Mouse (Mus musculus) spleen, postnatal 10 days (tissue): ENCODE data around the gene Mical2.

Experiments
- DNase-seq, 2 experiments: peaks; one replicate each; pipeline ENCODE4 v3.0.0; 2021 to 2022; ENCODE audit warnings: low spot score in 2 of 2

Mical2 gene

DNA sequence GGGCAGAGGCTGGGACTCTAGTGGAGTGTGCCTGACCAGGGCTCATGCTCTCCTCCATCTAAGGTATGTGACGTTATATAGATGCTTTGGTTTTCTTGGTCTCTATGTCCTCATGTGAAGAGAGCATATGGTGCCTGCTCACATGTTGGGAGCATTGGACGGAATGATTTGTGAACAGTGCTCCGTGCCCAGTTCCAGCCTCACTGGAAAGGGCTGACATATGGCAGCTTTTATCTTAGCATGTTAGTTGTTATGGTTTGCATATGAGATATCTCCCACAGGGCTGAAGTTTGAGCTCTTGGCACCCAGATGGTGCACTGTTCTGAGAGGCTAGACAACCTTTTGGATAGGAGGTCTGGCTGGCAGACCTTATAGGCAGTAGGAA is 16.3 kb downstream of the Mical2 start:
- DNase-seq: no peak

DNA sequence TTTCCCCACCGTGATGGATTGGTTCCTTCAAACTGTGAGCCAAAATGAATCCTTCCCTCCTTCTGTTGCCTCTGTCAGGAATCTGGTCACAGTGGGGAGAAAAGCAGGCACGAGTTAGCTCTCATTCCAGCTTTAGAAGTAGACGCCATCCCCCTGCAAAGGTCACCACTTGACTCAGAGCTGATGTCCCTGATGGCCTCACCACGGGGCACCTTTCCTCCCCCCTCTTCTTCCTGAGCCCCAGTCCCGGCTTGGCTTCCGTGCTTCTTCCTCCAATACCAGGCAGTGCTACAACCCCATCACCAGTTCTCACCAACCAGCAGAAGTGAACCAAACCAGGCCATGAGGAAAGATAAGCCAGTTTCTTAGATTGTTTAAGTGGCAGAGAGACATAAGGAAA is 16.9 kb downstream of the Mical2 start:
- DNase-seq: no peak

DNA sequence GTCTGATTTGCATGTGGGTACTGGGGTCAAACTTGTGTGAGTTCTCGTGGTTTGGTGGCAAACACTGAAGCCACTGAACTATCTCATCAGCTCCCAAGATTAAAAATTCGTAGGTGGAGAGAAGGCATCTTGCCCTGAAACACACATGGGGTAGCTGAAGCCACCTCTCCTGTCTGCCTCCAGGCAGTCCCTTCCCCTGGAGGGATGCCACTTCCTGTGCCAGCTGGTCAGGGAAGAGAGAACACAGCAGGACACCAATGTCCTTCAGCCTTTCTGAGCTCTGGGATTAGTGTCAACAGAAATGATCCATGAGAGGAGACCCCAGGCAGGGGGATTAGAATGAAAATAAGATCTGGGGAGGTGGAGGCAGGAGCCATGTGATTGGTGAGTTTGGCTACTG is 18.4 kb downstream of the Mical2 start:
- no peak for DNase-seq

DNA sequence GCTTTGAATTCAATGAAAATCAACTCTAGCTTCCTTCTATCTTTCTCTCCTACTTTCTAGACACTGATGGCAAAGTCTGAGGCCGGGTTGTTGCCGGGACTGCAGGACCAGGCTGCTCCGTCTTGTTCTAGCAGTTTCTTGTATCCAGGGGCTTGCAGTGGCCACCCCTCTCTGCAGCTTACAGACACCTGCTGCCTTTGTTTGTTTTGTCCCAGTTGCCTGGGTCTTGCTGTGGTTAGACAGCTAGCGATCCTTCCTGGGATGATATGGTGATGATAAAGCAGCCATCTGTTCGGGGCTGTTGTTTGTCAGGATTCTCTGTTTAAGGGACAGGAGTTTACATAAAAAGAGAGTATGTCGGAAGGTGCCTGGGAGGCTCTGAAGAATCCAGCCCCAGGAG is 19.0 kb downstream of the Mical2 start:
- DNase-seq: no peak

DNA sequence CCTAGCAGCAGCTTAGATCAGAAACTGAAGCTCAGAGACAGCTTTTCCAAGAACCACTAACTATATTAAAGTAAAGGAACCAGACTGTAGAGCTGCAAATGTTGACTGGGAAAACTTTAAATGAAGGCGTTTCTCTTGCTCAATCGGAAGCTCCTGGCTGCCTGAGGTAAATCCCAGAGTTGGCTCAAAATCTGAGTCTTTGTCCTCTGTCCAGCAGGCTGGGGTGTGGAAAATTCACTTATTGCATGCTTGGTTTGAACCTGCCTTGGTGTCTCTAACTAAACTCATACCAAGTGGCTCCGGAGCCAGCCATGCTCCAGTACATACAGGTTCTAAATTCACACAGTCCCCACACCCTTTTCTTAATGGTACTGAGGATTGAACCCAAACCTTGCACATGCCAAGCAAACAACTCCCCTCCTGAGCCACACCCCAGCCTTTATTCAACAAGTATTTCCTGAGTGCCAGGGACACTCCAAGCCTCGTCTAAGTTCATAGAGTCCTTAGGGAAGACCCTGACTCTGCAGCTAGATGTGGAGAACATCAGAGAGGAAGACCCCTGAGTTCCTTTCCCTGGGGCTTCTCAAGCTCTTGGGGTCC is 20.3 kb downstream of the Mical2 start:
- DNase-seq: no peak

DNA sequence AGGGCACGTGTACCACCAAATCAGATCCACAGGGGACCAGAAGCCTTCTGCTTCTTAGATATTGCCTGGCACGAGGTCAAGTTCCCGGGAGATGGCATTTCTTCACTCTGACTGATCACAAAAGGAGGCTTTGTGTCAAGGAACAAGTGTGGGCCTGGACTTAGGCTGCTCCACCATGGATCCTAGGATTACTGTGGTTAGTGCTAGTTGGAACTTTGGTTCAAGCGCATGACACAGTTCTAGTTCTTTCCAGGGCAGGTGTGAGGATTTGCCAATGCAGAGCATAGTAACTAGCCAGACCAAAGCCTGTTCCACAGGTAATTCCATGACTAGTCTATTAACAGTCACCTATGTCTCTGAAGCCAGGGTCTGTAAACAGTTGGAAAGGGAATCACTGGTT is 20.8 kb downstream of the Mical2 start:
- no peak for DNase-seq

DNA sequence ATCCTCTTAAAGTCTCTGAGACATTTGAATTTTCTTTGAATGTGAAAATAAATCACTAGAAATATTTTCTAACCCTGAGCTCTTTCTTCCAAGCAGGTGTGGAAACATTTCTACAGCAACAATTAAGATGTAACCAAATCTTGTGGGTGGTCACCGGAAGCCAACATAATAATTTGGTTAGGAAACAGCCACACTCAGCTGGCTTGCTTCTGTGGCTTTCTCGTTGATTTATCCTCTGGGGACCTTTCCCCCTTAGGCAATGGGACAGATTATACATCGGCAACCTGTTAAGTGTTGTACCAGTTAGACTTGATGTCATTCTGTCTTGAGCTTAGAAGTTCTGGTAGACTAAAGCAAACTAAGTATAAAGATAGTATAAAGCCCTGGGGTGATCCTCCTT is 22.2 kb downstream of the Mical2 start:
- no peak for DNase-seq

DNA sequence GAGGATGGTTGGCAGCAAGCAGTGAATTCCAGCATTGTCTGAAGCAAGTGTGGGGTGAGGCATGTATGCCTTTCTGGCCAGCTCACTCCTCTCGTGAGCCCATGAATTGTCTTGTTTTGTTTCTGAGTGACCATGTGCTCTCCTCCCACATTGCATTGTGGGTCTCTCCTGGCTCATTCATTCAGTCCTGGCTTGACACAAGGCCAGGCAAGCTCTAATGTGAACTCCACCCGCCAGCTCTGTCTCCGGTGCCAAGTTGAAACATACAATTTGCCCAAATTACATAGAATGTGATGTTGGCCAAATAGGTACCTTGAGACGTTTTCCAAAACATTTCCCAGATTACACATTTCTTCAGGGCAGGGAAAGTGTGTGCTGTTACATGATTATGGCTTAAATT is 23.8 kb downstream of the Mical2 start:
- DNase-seq: no peak

DNA sequence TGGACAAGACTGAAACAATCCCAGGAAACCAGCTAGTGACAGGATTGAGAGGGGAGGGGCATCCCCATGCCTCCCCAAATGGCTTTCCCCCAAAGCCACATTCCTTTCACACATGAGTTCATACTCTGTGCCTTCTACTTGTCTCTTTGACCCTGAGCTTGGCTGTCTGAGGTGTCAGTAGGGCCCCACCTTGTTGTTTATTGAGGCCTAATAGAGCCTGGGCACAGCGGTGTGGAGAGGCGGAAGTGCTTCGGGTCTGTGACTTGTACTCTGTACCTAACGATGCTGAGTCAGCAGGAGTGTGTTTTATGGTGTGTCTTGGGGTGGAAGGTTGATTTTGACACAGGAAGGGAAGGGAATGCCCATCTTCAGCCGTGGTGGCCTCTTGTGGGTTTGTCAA is 26.4 kb downstream of the Mical2 start:
- no peak for DNase-seq

DNA sequence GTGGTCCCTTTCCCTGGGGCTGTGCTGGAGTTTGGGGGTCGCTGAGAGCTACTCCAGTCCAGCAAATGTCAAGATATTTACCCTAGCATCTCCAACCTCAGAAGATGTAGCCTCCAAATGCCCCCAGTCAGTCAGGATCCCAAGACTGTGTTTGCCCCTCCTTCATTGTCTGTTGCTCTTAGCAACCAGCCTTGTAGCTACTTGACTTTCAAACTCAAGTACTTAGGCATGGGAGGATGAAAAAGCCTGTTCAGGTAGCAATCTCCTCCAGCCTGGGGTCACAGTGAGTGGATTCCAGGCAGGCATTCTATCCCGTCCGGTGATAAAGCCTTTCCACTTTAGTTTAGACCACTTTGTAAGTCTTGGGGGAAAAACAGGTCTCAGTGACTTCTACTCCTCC is 28.6 kb downstream of the Mical2 start:
- no peak for DNase-seq

DNA sequence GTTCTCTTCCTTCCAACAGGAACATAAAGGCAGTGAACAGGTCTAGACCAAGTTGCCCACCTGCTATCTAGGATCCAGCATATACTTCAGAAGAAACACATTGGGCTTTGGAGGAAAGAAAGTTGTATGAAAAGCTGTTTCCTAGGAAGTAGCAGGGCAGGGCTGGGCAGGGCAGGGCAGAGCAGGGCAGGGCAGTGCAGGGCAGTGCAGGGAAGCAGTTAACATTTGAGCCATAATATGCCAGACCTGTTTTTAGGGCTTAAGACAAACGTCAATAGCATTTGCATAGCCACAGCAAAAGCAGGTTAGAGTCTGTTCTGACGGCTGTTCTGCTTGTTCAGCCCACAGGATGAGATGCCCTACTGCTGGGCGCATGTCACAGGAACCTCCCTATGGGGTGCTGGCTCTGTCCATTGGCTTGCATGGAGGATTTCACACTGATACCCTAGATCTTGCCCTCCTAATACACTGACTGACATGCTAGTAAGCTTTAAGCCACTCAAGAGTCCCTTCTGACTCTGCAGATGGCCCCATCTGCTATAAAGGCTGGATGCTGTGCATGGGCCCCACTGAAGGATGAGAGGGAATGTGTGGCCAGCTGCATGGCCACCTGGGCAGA is 29.7 kb downstream of the Mical2 start:
- DNase-seq: no peak

DNA sequence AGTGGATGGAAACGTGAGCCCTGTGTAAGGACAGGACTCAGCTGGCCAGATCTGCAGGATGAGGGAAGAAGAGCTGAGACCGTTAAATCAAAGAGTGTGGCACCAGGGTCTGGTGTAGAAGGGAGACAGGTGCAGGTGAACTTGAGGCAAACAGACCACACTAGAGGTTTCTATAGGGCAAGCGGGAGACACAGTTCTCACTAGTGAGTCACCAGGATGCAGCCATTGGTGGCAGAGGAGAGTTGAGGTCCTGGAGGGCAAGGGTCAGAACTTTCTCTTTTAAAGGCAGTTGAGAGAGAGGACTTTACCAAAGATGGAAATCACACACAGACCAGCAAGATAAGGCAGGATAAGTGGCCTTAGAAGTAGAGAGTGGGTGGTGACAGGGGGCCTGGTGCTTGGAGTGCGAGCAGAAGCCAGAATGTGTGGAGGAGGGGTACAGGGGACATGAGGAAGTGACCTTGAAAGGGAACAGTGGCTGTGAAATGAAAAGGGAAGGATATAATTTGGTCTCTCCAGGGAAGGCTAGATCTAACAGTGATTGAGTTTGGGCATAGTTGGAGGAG is 32.8 kb downstream of the Mical2 start:
- no peak for DNase-seq

DNA sequence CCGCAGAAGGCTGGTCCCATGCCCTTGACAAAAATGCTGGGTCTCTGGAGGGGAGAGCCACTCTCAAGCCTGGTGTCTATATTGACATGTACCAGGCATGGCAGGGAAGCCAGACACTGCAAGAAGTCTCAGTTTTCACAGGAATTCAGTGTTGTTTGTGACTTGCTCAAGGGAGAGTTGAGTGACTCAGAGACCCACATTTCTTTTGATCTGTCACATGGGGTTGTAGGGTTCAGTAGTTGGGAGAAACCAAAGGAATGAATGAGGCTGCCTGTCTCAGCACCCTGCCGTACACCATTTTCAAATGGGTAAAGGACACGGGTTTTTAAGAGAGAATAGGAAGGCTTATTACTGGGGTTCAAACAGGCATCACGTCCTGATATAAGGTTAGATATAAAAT is 33.6 kb downstream of the Mical2 start:
- no peak for DNase-seq

DNA sequence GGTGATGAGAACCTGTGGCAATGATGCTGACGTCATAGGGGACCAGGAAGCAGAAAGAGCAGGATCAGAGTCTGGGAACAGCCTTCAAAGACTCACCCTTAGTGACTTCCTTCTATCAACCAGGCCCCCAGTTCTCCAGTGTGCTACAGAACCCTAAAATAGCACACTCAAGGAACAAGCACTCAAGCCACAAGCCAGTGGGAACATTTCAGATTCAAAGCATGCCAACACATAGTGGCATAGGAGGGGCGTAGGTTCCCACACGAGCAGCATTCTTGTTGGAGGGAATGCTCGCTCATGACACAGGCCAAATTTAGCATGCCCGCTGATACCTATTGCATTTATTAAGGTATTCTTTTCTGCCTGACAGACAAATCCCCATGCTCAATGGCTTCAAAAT is 35.5 kb downstream of the Mical2 start:
- DNase-seq: no peak

DNA sequence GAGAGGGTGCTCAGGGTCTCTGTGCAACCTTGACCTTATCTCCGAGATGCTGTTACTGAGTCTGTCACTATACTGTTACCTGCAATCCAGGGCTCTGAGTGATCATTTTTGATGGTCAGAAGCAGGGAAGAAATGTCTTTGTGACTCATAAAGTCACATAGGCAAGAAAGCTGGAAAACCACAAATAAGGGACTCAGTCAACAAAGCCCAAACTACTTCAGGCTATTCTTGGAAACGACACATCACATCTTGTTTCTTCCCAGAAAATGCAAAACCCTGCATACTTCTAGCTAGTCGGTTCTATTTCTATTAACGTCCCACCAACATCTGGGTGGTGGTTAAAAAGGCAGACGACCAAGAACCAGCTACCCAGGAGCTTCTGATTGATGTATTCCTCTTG is 41.6 kb downstream of the Mical2 start:
- no peak for DNase-seq

DNA sequence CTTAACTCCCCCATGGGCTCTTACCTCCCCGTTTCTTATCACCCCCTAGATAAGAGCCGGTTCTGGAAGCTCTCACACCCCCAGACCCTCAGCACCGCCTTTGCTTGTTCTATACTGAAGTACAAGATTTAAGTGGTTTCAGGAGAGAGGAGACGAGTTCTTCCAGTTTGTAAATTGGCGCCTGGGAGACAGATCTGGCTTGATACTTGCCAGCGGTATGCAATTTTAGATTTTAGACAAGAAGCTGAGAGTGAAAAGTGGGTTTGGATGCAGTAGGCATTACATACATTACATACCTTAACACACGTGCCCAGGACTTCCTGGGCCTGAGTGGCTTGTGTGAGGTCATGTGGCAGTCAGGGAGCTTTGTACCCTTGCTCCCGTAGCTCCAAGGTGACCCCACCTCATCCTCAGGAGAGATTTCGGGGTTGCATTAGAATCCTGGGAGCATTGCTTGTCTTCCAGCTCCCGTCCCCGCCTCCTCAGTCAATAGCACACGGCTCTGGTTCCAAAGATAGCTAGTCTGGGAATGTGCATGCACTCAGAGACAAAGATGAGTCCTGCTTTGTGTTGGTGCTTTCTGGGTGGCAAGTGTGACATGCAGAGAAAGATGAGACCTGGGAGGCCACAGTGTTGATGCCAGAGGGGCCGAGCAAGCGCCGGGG is 43.2 kb downstream of the Mical2 start:
- no peak for DNase-seq

DNA sequence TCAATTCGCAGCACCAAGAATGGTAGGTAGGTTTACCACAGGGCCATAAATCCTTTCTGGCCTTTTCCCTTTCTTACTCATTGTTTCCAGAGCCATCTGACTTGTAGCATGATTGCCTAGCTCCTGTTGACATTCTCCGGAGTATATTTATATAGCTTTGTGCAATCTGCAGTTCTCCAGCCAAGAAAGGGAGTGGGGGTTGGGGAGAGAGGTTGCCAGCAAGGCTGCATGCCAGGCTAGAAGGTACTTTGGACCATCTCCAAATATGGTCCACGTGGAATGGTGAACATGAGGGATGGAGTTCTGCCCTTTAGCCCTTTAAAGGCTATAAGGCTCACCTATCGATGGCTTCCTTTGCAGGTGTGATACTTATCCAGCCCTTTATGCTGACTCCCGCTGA is 45.2 kb downstream of the Mical2 start:
- no peak for DNase-seq

DNA sequence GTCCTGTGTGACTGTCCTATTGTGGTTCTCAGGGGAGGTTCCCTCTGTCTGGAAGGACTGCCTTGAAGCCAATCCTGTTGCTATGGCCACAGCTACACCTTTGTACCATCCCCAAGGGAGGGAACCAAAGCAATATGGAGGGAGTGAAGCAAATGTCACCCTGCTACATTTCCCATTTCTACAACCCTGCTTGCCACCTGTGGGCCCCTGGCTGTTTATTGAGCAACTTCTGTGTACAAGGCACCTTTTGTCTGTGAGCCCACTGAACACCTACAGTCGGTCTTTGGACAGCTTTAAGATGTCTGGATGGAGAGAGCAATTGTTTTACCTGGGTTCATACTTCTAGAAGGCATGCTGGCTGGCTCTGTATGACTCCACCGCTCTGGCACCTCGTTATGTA is 46.0 kb downstream of the Mical2 start:
- DNase-seq: no peak

DNA sequence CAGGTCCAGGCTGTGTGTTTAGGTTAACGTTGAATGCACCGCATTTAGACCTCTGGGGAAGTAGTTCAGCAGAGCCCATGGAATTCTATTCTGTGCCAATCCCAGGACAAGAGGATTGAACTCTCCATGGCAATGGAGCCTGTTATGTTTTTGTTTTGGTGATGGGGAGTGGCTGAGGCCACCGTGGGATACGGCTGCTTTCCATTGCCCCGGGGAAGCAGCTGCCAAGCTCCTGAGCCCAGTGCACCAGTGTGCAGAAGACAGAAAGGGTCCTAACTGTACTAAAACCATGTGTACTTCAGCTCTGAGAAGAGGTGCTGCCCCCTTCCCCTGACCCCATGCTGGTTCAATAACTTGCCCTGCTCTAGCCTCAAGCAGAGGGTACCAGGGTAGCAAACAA is 47.0 kb downstream of the Mical2 start:
- no peak for DNase-seq

DNA sequence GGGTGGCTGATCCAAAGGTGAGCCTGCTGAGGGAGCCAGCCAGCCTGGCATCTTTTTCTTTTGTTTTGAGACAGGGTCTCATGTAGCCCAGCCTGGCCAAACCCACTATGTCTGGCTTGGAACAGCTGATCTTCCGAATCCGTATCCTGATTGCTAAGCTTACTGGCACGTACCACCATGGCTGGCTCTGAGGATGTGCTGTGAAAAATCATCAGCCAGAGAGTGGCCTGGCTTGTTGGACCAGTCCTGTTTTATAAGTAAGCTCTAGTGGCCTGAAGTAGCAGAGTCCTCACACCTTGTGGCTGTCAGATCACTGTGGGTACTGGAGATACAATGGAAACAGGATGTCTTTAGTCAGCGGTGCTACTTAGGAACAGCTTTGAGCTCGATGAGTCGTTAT is 47.8 kb downstream of the Mical2 start:
- DNase-seq: no peak

DNA sequence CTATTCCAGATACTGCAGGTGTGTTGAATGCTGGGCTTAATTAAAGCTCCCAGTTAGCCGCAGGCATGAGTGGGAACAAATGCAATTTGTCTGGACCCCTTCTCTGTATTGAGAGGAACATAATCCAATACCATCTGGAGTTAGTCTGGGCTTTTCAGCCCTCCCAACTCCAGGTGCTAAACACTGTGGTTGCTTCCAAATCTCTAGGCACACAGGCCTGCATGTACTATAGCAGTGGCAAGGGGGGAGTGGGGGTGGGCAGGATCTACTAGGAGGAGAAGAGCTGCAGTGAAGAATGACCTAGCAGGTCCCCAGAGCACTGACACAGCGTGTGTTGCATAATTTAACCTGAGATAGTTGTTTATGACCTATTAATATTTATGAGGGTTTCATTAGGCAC is 49.0 kb downstream of the Mical2 start:
- no peak for DNase-seq

DNA sequence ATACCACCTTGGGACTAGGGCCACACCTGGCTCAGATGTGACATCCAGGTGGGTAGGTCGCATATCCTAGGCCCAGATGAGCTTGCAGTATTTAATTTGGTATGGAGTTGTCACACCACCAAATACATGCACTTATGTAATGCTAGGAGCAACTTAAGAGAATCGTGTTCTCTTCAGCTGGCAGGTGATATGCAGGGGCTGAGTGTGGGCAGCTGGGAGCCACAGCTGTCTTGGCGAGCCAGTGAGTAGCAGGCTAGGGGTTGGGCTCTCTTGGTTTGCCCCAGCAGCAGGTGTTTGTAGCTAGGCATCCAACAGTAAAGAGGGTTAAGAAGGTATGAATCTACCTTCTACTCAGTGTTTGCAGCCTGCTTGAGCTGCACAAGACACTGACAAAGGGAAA is 49.4 kb downstream of the Mical2 start:
- DNase-seq: no peak

DNA sequence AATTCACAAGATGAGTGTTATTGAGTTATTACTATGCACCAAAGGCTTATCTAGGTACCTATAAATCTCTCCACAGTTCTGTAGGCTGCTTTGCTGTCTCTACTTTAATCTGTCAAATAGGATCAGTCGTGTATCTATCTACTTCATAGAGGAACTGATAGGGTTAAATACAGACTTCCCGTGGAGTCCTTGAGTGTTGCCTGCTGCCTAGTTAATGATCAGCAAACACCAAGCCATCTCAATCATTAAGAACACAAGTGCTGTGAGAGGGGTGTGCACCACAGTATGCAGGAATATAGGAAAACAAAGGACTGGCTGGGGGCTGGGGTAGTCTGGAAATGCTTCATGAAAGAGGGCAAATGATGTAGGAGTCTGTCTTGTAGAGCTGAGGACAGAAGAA is 50.2 kb downstream of the Mical2 start:
- no peak for DNase-seq
